Mouse (Mus musculus) liver, embryonic 12.5 days (tissue): ENCODE results near the gene Ube2l6. TPM values are rescaled to one million over a fixed set of nuclear protein-coding genes. Genes with fewer than 3 reads are reported as not detected.
A peak's percentile ranks its signal among the peaks of the same experiment; 100 is the strongest.

Experiments
- ATAC-seq: fragments of 200-750 bp; cut with Nextera tagmentation; 2 replicates; pipeline ENCODE4 v1.8.0; 2017; ENCODE audit warnings: moderate number of reproducible peaks, mild to moderate bottlenecking, moderate library complexity
- H3K27ac ChIP-seq: fragments of 300-500 bp; sonication (generic); 2 replicates; pipeline ENCODE4 v1.5.1; 2016; ENCODE audit warnings: mild to moderate bottlenecking
- H3K27me3 ChIP-seq: fragments of 300-500 bp; sonication (generic); replicated peaks from 2 replicates; pipeline ENCODE4 v1.6.1; 2016; ENCODE audit warnings: mild to moderate bottlenecking, moderate library complexity
- H3K36me3 ChIP-seq: fragments of 300-500 bp; sonication (generic); 2 replicates; pipeline ENCODE4 v1.6.1; 2016; ENCODE audit warnings: mild to moderate bottlenecking, moderate library complexity
- H3K4me1 ChIP-seq: fragments of 300-500 bp; sonication (generic); 2 replicates; pipeline ENCODE4 v1.6.1; 2016
- H3K4me2 ChIP-seq: fragments of 300-500 bp; sonication (generic); 2 replicates; pipeline ENCODE4 v1.6.1; 2016; ENCODE audit warnings: mild to moderate bottlenecking, moderate library complexity
- H3K4me3 ChIP-seq: fragments of 300-500 bp; sonication (generic); 2 replicates; pipeline ENCODE4 v1.5.1; 2016; ENCODE audit warnings: mild to moderate bottlenecking, moderate library complexity
- H3K9ac ChIP-seq: fragments of 300-500 bp; sonication (generic); 2 replicates; pipeline ENCODE4 v1.6.1; 2016; ENCODE audit warnings: mild to moderate bottlenecking, moderate library complexity
- H3K9me3 ChIP-seq: fragments of 300-500 bp; sonication (generic); replicated peaks from 2 replicates; pipeline ENCODE4 v1.6.1; 2016; ENCODE audit warnings: mild to moderate bottlenecking, moderate library complexity
- WGBS: fragments of 180-500 bp; shearing (Covaris S2); methylation state at CpG from one replicate; pipeline ENCODE4 v1.1.7; 2016; ENCODE audit not compliant: insufficient replicate concordance; 5-methylcytosine and 5-hydroxymethylcytosine counted together
- polyA plus RNA-seq: library from polyadenylated mRNA; unstranded; fragments of >200 nt; fragmentation: Nextera tagmentation; extraction: Ambion mirVana; gene quantifications from 2 replicates; pipeline ENCODE4 v1.2.1, GENCODE M21; 2016

Gene Ube2l6
- polyA plus RNA-seq, 1 experiment from 2014 or later: 293 TPM

DNA sequence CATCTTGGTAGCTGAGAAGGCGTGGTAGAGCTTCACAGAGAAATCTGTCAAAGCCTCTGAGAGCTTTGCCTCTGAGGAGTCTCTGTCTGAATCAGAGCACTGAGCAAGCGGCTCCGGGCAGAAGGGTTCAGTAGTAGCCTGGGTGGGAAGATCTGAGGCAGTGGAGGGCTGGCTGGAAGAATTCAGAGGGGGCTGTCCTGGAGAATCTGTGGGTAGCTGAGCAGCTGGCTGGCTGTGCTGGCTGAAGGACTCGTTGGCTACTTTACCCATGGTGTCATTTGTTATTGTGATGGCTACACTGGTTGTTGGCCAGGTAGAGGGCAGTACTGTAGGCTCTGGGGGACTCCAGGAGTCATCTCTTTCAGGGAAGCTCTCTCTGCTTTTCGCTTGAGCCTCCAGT is 25.4 kb upstream of the Ube2l6 start:
- peaks cover 71% of the 10 kb centered on the region for H3K27me3 ChIP-seq
- H3K4me1 ChIP-seq: peaks cover 10% of the 10 kb centered on the region
- ATAC-seq: no peak
- no peaks in the 10 kb centered on the region for H3K9me3 ChIP-seq
- 0 out of 2 replicates have a peak, but pooled peaks cover 3% of the 10 kb centered on the region for H3K36me3 ChIP-seq
- H3K4me3 ChIP-seq: no peak overlapping the region
- H3K27ac ChIP-seq: no peak overlapping the region
- no peak overlapping the region for H3K9ac ChIP-seq
- 57% methylated on average over 5 of the region's 5 CpGs for WGBS
- H3K4me2 ChIP-seq: no peak overlapping the region

DNA sequence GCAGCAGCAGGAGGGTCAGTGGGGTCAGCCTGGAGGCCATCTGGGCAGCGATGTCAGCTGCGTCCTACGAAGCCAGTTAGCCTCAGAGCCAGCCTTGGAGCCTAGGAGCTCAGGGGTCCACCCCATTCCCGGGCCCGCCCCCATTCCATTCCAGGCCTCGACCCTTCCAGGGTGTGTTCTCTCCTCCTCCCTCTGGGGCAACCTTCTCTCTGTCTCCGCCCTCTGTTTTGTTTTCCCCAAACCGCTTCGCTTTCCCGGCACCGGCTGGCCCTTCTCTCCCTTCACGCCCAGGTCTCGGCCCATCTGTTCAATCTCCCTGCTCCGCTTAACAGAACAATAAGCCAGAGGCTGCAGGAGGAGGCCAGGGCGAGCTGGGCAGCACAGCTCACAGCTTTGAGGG is 23.9 kb upstream of the Ube2l6 start:
- Histone ChIP-seq H3K4me1 (peaks cover 10% of the 10 kb centered on the region), H3K36me3 (0 out of 2 replicates have a peak, but pooled peaks cover 3% of the 10 kb centered on the region), H3K4me2 (peak overlapping the region; percentile 48), H3K27me3 (peaks cover 82% of the 10 kb centered on the region), H3K9ac (peak overlapping the region; percentile 47), H3K4me3 (peak overlapping the region; percentile 38), H3K27ac (peak overlapping the region; percentile 37; the same call in 1 of the 2 replicates), H3K9me3 (no peaks in the 10 kb centered on the region)
- 12% methylated on average over 14 of the region's 15 CpGs for WGBS
- ATAC-seq: peak; percentile 58

DNA sequence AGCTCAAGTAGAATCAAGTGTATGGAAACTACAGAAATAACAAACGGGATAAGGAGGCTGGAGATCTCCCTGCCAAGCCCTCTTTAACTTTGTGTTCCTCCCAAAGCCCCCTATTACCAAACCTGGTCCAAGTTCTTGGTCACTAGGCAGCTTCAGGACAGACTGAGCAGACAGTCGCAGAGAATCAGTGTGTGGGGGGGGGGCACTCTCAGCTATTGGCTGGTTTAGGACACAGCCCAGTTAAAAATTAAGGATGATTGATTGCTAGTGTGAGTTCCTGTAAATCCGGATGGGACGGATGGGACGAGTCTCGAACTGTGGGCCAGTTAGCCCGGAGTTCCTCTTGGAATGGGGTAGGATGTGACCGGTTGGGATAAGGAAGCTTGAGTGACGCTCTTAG is 23.4 kb upstream of the Ube2l6 start, which contains the start of gene Serping1:
Gene Serping1 (minus strand): TSS at position 204 of the 400 bp plus-strand sequence.
- WGBS: 68% methylated on average over 9 of the region's 9 CpGs
- H3K27me3 ChIP-seq: peaks cover 78% of the 10 kb centered on the region

DNA sequence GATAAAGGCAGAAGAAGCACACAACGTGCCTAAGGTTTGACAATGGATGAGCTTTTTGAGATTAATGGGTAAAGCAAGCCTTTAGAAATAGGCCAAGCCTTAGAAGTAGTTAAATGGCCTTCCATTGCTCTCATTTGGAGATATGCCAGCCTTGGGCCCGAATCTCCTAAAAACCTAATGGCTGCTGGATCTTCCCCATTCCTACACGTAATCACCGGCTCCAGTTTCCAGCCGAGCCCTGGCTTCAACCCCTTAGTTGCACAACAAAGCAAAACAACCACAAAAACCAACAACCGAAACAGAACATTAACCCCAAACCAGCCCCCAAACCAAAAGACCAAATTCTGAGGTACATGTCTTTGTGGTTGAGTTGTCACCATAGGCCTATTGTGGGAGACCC is 23.0 kb upstream of the Ube2l6 start:
- Histone ChIP-seq H3K27me3 (peaks cover 74% of the 10 kb centered on the region), H3K9ac (no peak overlapping the region), H3K4me2 (no peak overlapping the region), H3K36me3 (0 out of 2 replicates have a peak, but pooled peaks cover 3% of the 10 kb centered on the region), H3K9me3 (no peaks in the 10 kb centered on the region), H3K27ac (no peak overlapping the region), H3K4me3 (no peak overlapping the region), H3K4me1 (peaks cover 10% of the 10 kb centered on the region)
- ATAC-seq: no peak
- 59% methylated on average over 6 of the region's 6 CpGs for WGBS

More for the DNA sequence above, 23.4 kb upstream of the Ube2l6 start, which contains the start of gene Serping1:
- ATAC-seq: peak; percentile 56
- Histone ChIP-seq H3K4me3 (peak within 1 kb of the TSS; percentile 38), H3K9ac (peak within 1 kb of the TSS; percentile 47), H3K4me2 (peak within 1 kb of the TSS; percentile 48), H3K36me3 (0 out of 2 replicates have a peak, but pooled peaks cover 3% of the 10 kb centered on the region), H3K9me3 (no peaks in the 10 kb centered on the region), H3K4me1 (peaks cover 10% of the 10 kb centered on the region), H3K27ac (peak within 1 kb of the TSS; percentile 37; the same call in 1 of the 2 replicates)

DNA sequence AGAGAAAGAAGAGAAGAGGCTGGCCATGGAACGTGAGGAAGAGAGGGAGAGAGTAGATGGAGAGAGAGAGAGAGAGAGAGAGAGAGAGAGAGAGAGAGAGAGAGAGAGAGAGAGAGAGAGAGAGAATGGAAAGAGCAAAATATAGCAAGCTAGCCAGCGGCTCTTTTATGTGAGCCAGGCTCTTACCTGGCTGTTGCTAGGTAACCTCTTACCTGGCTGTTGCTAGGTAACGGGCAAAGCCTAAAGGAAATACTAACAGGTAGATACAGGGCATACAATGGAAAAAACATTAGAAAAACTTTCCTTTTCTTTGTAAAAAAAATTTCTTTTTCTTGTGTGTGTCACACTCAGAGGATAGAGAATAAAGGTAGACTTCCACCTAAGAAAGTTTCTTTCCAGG is 20.9 kb upstream of the Ube2l6 start:
- Histone ChIP-seq H3K36me3 (0 out of 2 replicates have a peak, but pooled peaks cover 3% of the 10 kb centered on the region), H3K4me1 (peaks cover 10% of the 10 kb centered on the region), H3K27ac (no peak overlapping the region), H3K9me3 (no peaks in the 10 kb centered on the region), H3K4me3 (no peak overlapping the region), H3K27me3 (peaks cover 63% of the 10 kb centered on the region), H3K9ac (no peak overlapping the region), H3K4me2 (no peak overlapping the region)
- 53% methylated on average over 3 of the region's 3 CpGs for WGBS
- no peak for ATAC-seq

DNA sequence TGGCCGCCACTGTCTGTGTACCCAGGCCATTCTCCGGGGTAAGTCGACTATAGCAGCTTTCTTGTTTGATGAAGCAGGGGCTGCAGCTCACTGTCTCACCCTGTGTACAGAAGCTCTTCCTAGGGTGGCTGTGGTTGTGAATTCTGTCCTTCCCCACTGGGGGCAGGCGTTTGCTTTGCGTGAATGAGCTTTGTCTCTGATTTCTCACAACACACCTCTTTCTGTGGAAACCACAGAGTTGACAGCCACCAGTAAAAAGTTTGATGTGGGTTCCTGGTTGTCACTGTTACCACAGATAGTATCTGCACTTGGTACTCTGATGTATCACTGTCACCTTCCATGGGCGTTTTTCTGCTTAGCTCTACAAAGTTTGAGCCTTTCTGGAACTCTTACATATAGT is 19.4 kb upstream of the Ube2l6 start:
- 38% methylated on average over 6 of the region's 6 CpGs for WGBS
- H3K9me3 ChIP-seq: no peaks in the 10 kb centered on the region
- H3K27ac ChIP-seq: no peak overlapping the region
- H3K9ac ChIP-seq: no peak overlapping the region
- no peak overlapping the region for H3K4me3 ChIP-seq
- ATAC-seq: no peak
- no peaks in the 10 kb centered on the region for H3K36me3 ChIP-seq
- H3K4me1 ChIP-seq: peaks cover 11% of the 10 kb centered on the region
- no peak overlapping the region for H3K4me2 ChIP-seq
- peaks cover 49% of the 10 kb centered on the region for H3K27me3 ChIP-seq

DNA sequence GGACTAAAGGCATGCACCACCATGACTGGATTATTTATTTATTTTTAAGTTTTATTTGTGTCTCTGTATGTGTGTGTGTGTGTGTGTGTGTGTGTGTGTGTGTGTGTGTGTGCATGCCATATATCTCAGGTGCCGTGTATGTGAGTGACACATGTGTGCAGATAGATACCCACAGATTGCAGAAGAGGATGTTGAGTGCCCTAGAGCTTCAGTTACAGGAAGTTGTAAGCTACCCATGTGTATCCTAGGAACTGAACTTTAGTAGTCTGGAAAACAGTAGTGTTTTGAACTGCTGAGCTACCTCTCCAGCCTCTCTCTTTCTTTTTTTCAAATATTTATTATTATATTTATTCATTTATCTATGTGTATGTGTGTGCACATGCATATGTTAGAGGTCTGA is 15.3 kb upstream of the Ube2l6 start:
- WGBS: 18% methylated on average over 1 of the region's 1 CpGs
- Histone ChIP-seq H3K9me3 (no peaks in the 10 kb centered on the region), H3K36me3 (no peaks in the 10 kb centered on the region), H3K27me3 (peaks cover 30% of the 10 kb centered on the region), H3K4me1 (peaks cover 10% of the 10 kb centered on the region), H3K4me2 (no peak overlapping the region), H3K27ac (no peak overlapping the region), H3K9ac (no peak overlapping the region), H3K4me3 (no peak overlapping the region)
- no peak for ATAC-seq

DNA sequence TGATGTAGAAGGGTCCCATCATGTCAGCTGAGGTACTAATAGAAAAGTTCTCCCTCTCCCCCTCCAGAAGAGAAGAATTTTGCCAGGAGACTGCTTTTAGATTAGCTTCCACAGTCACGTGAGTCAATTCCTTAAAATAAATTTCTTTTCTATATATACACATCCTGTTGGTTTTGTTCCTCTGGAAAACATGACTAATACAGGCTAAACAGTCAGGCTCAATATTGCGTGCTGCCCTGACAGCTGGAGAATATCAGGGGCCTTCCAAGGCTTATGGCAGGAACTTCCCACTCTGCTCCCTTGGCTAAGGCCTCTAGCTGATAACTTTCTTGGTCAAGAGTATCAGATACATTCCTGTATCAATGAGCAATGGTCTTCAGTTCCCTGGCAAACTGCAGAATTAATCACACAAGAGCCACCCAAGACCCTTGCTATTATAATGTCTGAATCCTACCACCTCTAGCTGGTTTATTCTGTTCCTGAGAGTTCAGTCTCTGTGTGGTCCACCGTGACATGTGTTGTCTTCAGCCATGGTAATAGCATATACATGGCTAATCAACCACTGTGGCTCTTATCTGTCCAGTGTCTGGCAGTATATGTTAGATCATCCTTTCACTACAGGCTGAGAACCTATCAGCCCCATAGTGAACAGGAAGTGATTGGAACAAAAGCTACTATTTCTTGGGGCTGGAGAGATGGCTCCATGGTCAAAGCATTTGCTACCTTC is 14.6 kb upstream of the Ube2l6 start:
- Histone ChIP-seq H3K9me3 (no peaks in the 10 kb centered on the region), H3K4me1 (peaks cover 15% of the 10 kb centered on the region), H3K27ac (0 out of 2 replicates have a peak overlapping the region, but pooled peaks have one; percentile 17), H3K27me3 (peaks cover 27% of the 10 kb centered on the region), H3K9ac (no peak overlapping the region), H3K4me3 (no peak overlapping the region), H3K36me3 (no peaks in the 10 kb centered on the region), H3K4me2 (no peak overlapping the region)
- 49% methylated on average over 3 of the region's 3 CpGs for WGBS
- ATAC-seq: no peak

DNA sequence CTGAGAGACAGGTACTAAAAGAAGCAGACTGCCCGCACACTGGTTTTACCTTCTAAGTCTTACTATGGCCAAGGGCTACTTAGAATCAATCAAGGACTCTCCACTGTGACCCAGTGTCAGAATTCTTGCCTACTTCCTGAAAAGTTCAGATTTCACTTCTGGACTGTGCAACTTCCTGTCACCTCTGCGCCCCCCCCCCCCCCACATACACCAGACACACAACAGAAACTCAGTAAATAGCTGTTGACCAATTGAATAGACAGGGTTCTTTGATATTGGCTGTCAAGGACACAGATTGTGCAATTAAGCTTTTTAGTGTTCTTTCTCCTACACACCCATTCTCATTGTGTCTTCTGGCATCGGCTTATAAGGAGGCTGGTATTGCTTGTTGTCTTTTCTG is 10.3 kb upstream of the Ube2l6 start:
- Histone ChIP-seq H3K9me3 (no peaks in the 10 kb centered on the region), H3K27ac (no peak overlapping the region), H3K4me2 (no peak overlapping the region), H3K27me3 (peaks cover 37% of the 10 kb centered on the region), H3K9ac (no peak overlapping the region), H3K4me3 (no peak overlapping the region), H3K36me3 (no peaks in the 10 kb centered on the region), H3K4me1 (peaks cover 37% of the 10 kb centered on the region)
- WGBS: 46% methylated on average over 3 of the region's 3 CpGs
- ATAC-seq: no peak

DNA sequence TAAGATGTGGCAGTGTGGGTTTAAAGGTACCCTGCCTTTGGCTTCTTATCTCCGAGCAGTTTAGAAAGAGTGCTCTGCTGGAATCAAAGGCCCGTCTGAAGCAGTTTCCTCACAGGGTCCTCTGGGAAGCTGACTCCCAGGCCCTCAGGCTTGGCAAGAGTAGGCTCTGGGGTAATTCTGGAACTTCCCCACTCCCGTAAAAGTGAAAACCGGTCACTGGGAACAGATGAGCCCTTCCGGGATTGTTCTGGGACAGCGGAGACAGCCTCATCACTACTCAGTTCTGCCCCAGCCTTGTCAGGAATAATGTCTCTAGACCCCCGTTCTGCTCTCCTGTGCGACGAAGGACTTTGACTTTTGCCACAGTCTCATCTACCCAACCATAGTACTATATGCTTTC is 8.2 kb upstream of the Ube2l6 start:
- Histone ChIP-seq H3K4me3 (no peak overlapping the region), H3K27ac (no peak overlapping the region), H3K27me3 (peaks cover 37% of the 10 kb centered on the region), H3K36me3 (peaks cover 5% of the 10 kb centered on the region; the same call in 1 of the 2 replicates), H3K9ac (no peak overlapping the region), H3K4me1 (peaks cover 51% of the 10 kb centered on the region), H3K9me3 (peaks cover 14% of the 10 kb centered on the region), H3K4me2 (no peak overlapping the region)
- WGBS: 51% methylated on average over 9 of the region's 9 CpGs
- ATAC-seq: no peak

DNA sequence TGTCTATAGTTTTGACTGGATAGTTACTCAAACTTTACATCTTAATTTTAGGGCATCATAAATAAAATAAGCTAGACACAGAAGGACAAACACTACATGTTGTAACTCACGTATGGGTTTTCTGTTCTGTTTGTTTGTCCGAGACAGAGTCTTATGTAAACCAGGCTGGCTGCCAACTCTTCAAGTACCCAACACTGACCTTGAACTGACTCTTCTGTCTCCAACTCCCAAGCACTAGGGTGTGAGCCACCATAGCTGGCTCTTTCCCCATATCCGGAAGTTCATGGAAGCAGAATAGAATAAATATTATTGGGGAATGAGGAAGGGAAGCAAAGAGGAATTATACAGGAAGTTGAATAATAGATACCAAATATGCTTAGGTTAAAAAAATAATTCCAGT is 6.1 kb upstream of the Ube2l6 start:
- H3K4me2 ChIP-seq: peak overlapping the region; percentile 23

DNA sequence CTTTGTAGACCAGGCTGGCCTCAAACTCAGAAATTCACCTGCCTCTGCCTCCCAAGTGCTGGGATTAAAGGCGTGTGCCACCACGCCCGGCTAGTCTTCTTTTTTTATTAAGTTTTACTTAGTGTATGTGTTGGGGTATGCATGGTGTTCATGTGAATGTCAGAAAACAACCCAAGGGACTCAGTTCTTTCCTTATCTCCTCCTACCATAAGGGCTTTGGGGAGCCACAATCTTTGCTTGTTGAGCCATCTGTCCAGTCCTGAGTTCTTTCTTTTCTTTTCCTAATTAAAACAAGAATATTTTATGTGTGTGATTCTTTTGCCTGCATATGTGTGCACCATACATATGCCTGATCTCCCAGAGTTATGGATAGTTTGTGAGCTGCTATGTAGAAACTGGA is 5.5 kb upstream of the Ube2l6 start:
- 32% methylated on average over 3 of the region's 3 CpGs for WGBS
- Histone ChIP-seq H3K27me3 (peaks cover 23% of the 10 kb centered on the region), H3K4me2 (peak overlapping the region; percentile 11), H3K9ac (no peak overlapping the region), H3K4me1 (peaks cover 60% of the 10 kb centered on the region), H3K36me3 (peaks cover 5% of the 10 kb centered on the region; the same call in 1 of the 2 replicates), H3K4me3 (no peak overlapping the region), H3K9me3 (peaks cover 20% of the 10 kb centered on the region), H3K27ac (peak overlapping the region; percentile 49)
- peak; percentile 78 for ATAC-seq

More for the DNA sequence above, 6.1 kb upstream of the Ube2l6 start:
- Histone ChIP-seq H3K4me3 (peak overlapping the region; percentile 16; the same call in 1 of the 2 replicates), H3K36me3 (peaks cover 5% of the 10 kb centered on the region; the same call in 1 of the 2 replicates), H3K27ac (no peak overlapping the region), H3K9me3 (peaks cover 20% of the 10 kb centered on the region), H3K4me1 (peaks cover 55% of the 10 kb centered on the region), H3K27me3 (peaks cover 29% of the 10 kb centered on the region), H3K9ac (no peak overlapping the region)
- 75% methylated on average over 3 of the region's 3 CpGs for WGBS
- no peak for ATAC-seq
